Mouse (Mus musculus) right cerebral cortex, adult 2 months (tissue): ENCODE data around the gene Thsd4.
A peak's percentile ranks its signal among the peaks of the same experiment; 100 is the strongest.

Source experiments
- DNase-seq, 2 experiments: peaks; one replicate each; pipeline ENCODE4 v3.0.0; 2021 to 2022; ENCODE audit warnings: low spot score in 2 of 2

Thsd4 gene

DNA sequence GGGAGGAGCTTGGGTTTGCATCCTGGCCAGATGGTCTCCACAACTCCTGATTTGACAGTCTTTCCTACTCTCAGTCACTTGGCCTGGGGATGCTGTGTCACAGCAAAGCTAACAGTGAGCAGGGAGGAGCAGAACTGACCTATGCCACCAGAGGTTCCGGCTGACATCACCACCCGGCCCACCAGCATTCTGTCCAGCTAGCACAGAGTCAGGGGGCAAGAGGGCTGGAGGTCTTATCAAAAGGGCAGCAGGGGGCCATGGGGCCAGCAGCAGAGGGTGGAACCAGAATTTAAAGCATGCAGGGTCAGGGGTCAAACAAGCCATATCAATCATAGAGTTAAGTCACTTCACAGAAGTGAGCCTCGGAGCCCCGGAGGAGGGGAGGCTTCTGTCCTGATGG is 4.7 kb downstream of the Thsd4 start:
- no peak for DNase-seq

GRCm38 (mm10) chr9:60516379-60516778 is 5.5 kb downstream of the Thsd4 start:
- DNase-seq = no peak

GRCm38 (mm10) chr9:60513329-60513788 is 8.5 kb downstream of the Thsd4 start:
- DNase-seq = no peak

- no peak for DNase-seq
Observed at GRCm38 (mm10) chr9:60510876-60511275, 11.0 kb downstream of the Thsd4 start.

GRCm38 (mm10) chr9:60506136-60506535 is 15.7 kb downstream of the Thsd4 start:
- DNase-seq = no peak

DNA sequence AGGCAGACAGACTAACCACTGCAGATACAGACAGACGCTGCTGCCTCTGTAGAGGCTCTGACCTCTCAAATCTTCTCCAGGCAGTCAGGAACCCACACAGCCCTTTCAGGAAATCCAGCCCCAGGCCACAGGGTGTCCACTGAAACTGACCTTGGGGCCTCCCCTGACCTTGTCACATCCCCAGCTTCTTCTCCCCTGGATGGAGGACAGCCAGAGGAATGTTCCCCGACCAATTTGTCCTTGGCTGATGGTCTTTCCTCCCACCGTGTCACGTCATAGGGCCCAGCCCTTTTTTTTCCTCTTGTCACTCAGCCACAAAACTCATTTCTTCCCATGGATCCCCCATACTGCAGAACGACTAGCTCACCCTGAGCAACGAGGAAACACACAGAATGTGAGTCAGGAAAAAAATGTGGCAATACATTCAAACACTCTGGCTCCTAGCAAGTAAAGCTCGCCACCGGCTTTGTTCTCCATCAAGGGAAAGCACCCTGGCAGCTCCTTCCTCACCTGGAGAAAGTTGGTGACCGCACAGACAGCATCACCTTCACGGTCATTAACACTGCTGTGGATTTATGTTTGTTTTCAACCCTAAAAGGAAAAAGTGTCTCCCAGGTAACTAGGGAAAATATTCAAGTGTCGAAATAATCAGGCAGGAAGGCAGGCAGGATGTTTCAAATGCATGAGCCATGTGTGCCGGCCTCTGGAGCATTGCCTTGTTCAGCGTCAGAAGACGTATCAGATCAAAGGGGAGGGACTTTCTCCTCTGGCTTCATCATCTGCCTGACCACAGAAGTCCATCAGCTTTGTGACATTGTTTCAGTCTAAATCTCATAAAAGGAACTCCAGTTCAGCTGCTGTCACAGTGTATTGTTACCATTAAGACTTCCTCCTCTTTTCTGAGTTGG is 17.2 kb downstream of the Thsd4 start:
- DNase-seq = no peak

DNA sequence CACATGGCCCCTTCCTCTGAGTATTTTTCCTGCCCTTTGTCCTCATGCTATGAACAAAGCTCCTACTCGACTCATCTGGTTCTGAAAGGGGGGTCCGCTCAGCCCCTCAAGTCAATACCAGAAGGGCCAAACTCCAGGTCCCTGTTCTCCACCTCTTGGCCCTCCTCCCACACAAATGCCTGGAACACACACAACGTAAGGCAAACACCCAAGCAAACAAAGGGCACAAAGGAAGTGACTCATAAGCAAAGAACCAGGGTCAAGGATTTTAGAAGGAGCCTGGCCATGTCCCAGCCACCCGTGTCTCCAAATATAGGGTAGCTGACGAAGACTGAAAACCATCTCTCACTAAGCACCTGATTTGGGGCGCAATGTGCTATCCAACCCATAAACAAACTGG is 19.6 kb downstream of the Thsd4 start:
- no peak for DNase-seq

GRCm38 (mm10) chr9:60501504-60502179 is 20.2 kb downstream of the Thsd4 start:
- DNase-seq = no peak

DNA sequence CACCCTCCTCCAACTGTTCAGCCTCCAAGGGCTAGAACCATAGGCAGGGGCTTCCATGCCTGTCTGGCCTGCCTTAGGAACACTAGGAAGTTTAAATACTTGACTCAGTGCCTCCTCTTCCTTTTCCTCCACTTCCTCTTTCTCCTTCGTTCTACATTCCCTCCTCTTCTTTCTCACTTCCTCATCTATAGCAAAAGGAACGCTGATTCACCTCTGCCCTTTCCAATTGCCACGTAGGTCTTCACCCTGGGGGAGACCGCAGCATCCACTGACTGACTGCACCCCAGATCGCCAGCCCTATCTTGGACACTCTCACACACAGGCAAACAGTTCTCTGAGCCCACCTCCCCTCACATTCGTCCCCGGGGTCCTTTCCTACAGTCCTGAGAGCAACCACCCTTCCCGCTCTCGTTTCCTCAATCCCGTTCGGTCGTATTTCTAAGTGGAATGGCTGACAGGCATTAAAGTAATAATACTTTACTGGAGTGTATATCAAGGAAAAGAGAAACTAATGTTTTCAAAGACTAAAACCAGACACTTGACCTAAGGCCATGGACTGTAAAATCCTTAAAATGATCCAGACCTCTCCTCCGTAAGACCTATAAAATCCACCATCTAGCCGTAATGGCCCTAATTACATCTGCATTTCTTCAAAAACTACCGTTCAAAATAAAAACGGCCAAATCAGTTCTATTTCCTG is 29.4 kb downstream of the Thsd4 start:
- DNase-seq = no peak

GRCm38 (mm10) chr9:60491489-60492100 is 30.3 kb downstream of the Thsd4 start:
- no peak for DNase-seq

GRCm38 (mm10) chr9:60491079-60491478 is 30.8 kb downstream of the Thsd4 start:
- no peak for DNase-seq

DNA sequence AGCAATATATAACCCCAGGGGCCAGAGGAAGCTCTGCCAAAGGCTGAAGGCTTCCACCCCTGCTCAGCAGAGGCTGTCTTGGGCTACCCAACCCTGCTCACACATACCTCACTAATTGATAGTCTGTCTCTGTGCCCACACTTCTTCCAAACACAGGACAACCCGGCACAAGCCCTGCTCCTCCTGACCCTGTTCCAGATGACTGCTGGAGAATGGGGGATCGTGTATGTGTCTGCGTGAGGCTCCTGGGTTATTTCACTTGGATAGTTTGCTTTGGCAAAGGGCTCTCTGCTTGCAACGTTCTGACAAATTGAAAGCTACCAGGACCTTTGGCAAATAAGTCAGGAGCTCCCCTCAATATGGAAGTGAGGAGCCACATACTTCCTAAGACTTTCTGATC is 33.0 kb downstream of the Thsd4 start:
- DNase-seq = no peak

DNA sequence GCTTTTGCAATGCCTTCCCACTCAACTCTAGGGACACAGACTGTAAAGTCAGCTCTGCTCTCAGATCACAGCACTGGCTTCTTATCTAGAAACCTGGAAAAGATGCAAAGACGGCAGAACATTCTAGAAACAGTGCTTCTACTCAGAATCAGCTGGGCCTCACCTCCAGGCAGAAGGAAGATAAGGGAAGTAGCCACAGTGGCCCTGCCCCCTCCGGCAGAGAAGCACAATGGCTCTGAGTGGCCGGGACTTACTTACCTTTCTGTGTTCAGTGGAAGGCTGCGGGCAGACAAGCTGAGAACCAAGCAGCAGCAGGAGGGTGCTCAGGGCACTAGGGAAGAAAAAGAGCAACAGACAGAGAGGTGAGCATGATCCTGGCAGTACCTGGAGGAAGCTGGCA is 39.7 kb downstream of the Thsd4 start:
- no peak for DNase-seq

- peak; percentile 9 to 25 for DNase-seq
Observed at GRCm38 (mm10) chr9:60480052-60480451, 41.8 kb downstream of the Thsd4 start.

- no peak for DNase-seq
Observed at GRCm38 (mm10) chr9:60478806-60479205, 43.0 kb downstream of the Thsd4 start.

- DNase-seq = no peak
Observed at GRCm38 (mm10) chr9:60477991-60478750, 43.7 kb downstream of the Thsd4 start.

- no peak for DNase-seq
Observed at GRCm38 (mm10) chr9:60460010-60460982, 61.5 kb downstream of the Thsd4 start.

GRCm38 (mm10) chr9:60458468-60458962 is 63.3 kb downstream of the Thsd4 start:
- DNase-seq = peak; percentile 28 to 33

GRCm38 (mm10) chr9:60457359-60458210 is 64.3 kb downstream of the Thsd4 start:
- DNase-seq = peak; percentile 17 to 31
